Mouse (Mus musculus) thymus, postnatal 14 days (tissue): ENCODE measurements around the gene Il17rd.

Source experiments
- DNase-seq: peaks from one replicate; pipeline ENCODE4 v3.0.0; 2021

Il17rd gene

GRCm38 (mm10) chr14:27038783-27039182 lies at the start of gene Il17rd:
Il17rd (plus strand) TSS chr14:27038941.
- peak; percentile 73 for DNase-seq

DNA sequence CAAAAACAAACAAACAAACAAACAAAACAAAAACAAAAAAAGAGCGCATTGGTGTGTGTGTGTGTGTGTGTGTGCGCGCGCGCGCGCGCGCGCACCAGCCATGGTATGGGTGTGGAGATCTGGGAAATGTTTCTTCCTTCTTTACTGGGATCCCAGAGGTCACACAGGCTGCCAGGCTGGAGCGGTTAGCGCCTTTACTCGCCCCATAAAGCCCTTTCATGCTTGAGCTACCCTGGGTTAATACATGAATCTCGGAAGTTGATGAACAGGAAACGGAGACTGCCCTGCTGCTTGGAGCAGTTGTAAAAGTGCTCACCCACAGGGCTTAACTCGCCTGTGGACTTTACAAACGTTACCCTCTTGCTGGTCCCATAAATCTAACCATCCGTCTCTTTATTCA lies 47.1 kb upstream of the Il17rd start:
- no peak for DNase-seq

- DNase-seq = no peak
Measured at GRCm38 (mm10) chr14:26993427-26993826, 45.3 kb upstream of the Il17rd start.

DNA sequence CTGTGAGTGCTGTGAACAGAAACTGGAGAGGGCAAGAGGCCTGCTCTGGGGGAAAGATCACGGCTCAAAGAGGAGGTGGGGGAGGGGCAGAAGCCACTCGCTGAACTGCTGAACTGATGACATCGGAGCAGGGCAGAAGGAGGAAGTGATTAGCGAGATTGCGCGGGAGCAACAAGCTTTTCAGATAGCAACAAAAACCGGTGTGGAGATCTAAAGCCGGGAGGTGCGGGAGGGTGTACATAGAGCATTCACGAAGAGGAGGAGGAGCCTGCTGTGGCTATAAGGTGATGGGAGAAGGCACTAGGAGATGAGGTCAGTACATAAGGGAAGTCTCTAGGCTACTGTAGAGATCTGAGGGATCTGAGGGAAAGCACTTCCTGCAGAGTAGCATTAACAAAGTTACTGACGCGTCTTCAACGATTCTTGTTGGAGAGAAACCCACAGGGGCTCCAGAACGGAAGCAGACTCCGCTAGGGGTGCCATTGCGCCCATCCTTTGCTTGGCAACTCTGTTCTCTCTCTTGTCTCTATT lies 44.5 kb upstream of the Il17rd start, which contains the start of gene Hesx1:
Gene Hesx1, plus strand, starts transcription at position 206 of the 531 bp plus-strand sequence.
- DNase-seq = peak; percentile 84

DNA sequence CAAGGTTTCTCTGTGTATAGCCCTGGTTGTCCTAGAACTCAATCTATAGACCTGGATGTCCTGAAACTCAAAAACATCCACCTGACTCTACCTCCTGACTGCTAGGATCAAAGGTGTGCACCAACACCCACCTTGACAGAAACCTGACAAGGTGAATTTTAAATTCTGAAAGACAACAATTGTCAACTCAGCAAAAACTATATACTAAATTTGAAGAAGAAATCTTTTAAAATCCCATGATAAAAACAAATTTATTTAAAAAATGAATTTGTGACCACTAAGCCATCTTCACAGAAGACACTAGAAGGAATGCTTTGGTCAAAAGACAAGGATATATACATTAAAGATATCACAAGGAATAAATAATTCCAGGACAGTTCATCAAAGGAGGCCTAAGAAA lies 42.5 kb upstream of the Il17rd start:
- no peak for DNase-seq

DNA sequence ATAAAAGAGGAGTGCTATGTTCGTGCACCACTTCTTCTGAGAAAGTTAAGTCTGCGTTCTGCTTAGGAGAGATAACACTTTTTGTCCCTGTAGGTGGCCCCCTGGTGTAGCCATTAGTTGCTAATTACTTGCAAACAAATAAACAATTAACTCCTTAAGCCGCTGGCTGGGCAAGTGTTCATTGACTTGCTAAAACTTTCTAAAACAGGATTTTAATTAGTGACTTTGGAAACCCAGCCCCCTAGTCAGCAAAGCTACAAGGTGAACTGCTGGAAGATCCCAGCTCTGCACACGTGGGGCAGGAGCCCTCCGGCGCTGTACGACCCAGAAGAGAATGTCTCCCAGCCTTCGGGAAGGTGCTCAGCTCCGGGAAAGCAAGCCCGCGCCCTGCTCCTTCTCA lies 38.4 kb upstream of the Il17rd start:
- no peak for DNase-seq

DNA sequence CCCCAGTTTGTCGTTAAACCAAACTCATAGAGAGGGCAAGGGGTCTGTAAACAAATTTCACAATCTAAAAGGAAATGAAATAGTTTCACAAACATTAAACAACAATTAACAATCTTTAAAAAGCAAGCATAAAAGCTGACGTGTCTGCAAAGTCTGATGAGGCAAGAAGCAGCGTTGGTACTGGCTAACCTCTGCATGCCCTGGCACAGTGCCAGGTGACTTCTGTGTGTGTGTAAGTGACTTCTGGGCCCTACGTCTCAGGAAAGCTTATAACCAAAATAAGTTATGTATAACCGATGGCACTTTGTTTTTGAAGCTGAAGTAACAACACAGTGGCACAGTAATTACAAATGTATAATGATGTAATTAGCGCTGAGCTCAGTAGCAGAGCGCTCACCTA lies 33.8 kb upstream of the Il17rd start:
- DNase-seq = no peak

- DNase-seq = no peak
Measured at GRCm38 (mm10) chr14:27005937-27006336, 32.8 kb upstream of the Il17rd start.

DNA sequence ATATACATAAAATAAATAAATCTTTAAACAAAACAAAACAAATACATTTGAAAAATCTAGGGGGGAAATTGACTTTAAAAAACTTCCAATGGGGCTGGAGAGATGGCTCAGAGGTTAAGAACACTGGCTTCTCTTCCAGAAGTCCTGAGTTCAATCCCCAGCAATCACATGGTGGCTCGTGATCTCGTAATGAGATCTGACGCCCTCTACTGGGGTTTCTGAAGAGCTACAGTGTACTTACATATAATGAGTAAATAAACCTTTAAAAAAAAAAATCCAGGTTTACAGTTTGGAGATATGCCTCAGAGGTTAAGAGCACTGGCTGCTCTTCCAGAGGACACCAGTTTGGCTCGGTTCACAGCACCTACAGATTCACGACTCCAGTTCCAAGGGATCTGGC lies 27.2 kb upstream of the Il17rd start:
- no peak for DNase-seq

DNA sequence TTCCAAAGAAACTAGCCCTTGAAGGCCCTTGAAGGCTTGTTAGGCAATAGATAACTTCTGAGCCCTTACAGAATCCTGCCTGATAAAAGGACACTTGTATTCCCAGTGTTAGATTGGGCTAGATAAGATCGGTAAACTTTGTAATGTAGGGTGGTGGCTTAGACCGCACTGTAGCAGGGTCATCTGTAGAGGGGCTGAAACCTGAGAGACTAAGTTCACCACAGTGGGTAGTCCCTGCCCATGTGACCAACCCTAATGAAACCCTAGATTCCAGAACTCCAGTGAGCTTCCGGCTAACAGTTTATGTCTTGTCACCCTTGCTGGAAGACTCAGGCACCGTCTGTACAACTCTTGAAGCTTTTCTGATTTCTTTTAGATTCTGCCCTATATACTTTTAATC lies 25.1 kb upstream of the Il17rd start:
- no peak for DNase-seq

DNA sequence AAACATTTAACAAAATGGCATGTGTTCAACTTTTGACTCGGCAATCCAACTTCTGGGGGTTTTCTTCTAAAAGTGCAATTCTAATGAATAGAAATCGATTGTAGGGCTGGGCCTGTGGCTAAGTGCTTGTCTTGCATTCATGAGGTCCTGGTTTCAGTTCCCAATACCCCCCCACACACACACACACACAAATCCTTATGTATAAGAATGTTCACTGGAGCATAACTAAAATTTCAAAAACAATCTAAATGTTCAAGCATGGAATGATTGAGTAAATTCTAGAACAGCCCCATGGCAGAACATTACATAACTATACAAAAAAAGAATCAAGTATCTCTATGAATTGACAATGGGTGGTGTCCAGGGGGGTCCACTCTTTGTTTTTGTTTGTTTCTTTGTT lies 20.8 kb upstream of the Il17rd start:
- DNase-seq = no peak

GRCm38 (mm10) chr14:27019850-27020249 lies 18.9 kb upstream of the Il17rd start:
- DNase-seq = no peak

DNA sequence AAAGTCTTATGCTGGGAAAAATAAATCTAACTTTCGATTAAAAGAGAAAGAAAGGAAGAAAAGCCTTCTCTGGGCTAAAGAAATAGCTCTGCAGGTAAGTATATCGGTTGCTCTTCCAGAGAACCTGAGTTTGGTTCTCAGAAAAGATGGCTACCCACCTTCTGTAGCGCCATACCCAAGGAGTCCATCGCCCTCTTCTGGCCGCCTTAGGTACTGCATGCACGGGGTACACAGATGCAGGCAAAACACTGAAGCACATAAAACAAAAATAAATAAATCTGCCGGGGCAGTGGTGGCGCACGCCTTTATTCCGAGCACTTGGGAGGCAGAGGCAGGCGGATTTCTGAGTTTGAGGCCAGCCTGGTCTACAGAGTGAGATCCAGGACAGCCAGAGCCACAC lies 15.9 kb upstream of the Il17rd start:
- DNase-seq = peak; percentile 79

DNA sequence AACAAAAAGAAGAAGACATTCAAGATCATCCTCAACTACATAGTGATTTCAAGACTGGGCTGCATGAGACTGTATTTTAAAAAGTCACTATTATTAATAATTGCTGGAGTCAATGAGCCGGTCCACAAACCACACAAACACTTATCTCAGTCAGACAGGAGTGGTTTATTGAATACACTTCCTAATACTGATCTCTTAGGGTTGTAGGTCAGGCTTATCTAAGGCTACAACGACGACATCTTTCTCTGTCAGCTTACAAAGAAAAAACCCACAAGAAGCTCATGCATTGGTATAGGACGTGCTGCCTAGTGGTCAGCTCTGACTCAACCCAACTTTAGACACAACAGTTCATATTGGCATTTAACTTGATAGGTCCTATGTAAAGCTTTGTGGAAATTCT lies 14.1 kb upstream of the Il17rd start:
- no peak for DNase-seq

DNA sequence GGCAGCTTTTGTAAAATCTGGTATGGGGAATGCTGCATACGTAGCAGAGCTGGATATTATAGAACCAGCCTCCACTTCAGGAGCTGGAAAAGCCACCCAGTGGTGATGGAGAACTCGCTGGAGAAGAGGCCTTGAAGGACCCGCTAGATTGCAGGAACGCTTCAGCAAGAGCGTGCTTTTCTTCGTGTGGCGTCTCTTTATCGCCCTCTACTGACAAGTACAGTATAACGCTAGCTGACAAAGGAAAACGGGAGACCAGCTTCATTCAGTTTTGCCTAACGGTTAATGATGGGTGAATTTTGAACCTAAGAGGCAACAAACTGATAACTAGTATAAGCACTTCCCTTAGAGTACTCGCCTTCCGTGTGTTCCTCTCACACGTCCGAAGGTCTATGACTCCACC lies 9.0 kb upstream of the Il17rd start:
- DNase-seq = peak; percentile 53

DNA sequence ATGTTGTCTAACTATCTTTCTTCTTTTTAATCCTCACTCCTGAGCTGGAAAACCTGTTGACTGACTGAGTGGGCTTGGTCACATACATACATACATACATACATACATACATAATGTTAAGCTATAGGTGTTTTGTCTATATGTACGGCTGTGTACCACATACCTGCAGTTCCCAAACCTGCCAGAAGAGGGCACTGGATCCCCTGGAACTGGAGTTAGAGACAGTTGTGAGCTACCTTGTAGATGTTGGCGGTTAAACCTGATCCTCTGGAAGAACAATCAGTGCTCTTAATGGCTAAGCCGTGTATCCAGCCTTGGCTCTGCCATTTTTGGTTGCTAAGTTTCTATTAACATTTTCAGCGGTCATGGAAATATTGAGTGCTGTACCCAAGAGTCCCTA lies 7.6 kb upstream of the Il17rd start:
- DNase-seq = peak; percentile 79

- DNase-seq = no peak
Measured at GRCm38 (mm10) chr14:27037513-27037912, 1.2 kb upstream of the Il17rd start.

- DNase-seq = peak; percentile 31
Measured at GRCm38 (mm10) chr14:27039281-27040248, 824 bp downstream of the Il17rd start.

GRCm38 (mm10) chr14:27040451-27040850 lies 1.7 kb downstream of the Il17rd start:
- no peak for DNase-seq

DNA sequence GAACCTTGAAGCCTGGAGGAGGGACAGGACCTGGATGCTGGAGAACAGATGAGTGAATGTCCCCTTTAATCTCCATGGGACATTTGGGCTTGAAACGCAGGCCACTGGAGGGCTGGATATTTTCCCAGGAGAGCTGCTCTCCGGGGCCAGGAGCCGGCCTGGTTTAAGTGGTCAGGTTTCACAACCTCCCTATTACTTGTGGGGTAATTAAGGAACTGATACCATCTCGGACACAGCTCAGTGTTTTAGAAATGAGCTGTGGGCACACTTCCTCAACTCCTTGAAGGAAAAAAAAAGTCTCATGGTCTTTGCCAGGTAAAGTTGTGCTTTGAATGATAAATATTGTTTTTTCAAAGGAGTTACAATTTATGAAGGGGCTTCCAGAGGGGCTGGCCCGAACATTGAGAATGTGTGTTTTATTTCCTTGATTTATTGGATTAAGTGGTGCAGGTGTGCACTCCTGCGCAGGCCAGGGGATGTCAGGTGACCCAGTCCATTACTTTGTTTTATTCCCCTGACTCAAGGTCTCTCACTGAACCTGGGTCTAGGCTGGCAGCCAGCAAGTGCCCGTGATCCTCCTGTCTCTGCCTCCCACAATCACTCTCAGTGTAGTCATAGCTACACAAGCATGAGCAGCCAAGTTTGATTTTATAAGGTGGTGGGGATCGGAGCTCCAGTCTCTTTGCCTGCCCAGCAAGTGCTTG lies 3.7 kb downstream of the Il17rd start:
- no peak for DNase-seq

GRCm38 (mm10) chr14:27043416-27043815 lies 4.7 kb downstream of the Il17rd start:
- DNase-seq = no peak

GRCm38 (mm10) chr14:27044221-27044966 lies 5.7 kb downstream of the Il17rd start:
- peak; percentile 6 for DNase-seq

GRCm38 (mm10) chr14:27044967-27045361 lies 6.2 kb downstream of the Il17rd start:
- DNase-seq = peak; percentile 21
